Mouse (Mus musculus) mouse embryonic stem cell (cell line): ENCODE results near the gene Lama5.

Experiments used
- in situ Hi-C, 2 experiments: fragments of 300-500 bp; cut with MboI; formaldehyde crosslinking; loops; 1 replicate in 1 of 2; 3 replicates in 1 of 2; pipeline ENCODE4 v1.14.3; 2019 to 2020; ENCODE audit warnings: low sequenced_read_pairs in 2 of 2, low pct_unique_long_range_greater_than_20kb in 1 of 2, mixed read lengths in 1 of 2; ENCODE audit not compliant: unreplicated experiment in 1 of 2

Gene Lama5

DNA sequence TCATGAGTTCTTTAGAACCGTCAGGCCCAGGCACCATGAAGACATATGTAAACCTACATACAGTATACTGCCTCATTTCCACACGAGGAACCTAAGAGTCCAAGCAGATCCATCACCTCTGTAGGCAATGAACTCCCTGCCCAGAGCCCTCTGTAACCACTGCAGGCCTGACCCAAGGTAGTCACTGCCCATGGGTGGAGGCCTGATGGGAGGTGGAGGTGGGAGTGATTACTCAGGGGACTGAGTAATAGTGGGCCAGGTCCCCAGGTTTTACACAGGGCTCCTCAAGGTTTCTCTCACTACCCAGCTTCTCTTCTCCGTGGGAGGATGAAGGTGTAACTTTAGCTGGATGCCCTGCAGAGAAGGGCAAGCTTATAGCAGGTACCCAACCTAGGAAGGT is 3.5 kb upstream of the Lama5 start:
- in situ Hi-C loops = no loop called here

DNA sequence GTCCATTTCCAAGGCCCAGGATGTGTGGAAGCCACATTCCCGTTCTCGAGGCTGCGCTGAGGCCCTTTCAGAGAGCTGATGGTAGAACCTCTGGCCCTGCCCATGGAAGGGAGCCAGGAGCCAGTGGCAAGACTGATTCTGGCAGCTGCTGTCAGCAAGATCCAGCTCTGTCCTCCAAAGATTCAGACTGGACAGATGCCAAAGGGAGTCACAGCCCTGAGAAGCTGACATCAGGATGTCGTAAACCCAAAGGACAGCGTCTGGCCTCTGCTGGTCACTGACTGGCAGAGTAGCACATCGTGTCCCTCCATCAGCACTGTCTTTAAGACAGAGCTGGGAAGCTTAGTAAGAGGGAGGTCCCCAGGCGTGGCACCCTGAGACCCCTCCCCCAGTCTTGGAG is 2.9 kb upstream of the Lama5 start:
- in situ Hi-C loops = no loop called here

GRCm38 (mm10) chr2:180228060-180228458 is 2.4 kb upstream of the Lama5 start:
- in situ Hi-C loops = no loop called here

DNA sequence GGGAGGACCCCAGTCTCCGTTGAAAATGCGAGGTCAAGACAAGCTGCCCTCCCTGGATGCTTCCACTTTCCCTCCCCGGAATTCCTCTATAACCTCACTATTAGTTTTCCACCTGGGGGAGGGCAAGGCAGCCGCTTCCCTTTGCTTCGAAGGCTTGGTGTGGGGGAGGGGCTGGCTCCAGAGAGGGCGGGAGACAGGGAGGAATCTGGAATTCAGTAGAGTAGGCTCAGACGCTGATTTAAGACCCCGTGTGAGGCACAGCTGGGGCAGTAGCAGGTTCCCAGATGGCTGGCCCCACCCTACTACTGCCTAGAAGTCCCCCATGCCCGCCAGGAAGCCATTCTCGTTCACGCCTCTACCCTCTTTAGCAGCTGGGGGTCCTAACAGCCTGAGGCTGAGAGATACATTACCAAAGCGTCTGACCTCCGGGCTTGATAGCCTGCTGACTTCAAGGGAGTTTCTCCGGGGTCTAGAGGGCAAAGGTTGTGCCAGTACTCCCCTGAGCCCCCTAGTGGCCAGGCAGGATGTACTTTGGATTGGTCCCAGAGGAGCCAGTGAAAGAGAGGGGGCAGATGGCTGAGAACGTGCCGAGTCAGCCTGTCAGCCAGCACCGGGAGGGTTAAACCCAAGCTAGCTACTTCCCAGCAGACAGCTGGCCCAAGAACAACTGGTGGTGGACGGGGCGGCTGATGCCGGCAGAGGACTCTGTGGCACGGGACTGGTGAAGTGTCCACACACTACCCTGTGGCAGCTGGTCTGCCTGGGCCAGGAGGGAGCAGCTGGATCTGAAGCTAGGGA is 1.8 kb upstream of the Lama5 start:
- in situ Hi-C loops = no loop called here

- in situ Hi-C loops = no loop called here
Measured at GRCm38 (mm10) chr2:180225044-180225761, 456 bp downstream of the Lama5 start.

DNA sequence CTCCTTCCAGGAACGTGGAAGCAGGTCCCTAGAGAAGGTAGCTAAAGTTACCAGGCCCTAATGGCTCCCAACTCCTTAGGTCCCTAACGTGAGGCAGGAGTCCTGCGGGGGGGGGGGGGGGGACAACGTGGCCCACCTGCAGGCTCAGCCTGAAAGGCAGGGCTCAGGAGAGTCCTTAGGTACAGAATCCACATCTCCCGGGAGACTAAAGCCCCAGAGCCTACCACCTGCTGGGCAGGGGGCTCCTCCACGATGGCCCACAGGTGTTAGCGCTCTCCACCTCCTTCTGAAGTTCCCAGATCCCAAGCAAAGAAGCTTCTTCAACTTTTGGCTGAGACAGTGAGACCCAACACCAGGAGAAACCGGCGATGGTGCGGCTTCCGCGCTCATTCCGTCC is 1.0 kb downstream of the Lama5 start:
- in situ Hi-C loops = no loop called here

DNA sequence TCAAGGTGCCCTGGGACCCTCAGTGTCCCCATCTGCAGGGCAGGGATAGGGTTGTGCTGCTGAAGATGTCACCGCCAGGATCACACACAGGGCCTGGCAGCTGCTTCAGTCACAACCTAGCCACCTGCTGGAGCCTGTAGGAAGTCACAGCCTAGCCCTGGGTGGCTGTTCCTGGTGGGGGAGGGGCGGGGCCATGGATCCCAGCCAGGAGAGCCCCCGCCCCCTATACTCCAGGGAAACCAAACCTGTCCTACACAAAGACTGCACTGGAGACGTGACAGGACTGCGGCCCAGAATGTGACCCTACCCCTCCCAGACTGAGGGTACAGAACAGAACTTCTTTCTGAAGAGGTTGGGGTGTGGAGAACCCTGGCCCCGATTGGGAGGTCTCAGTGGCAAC is 3.4 kb downstream of the Lama5 start:
- in situ Hi-C loops = no loop called here

DNA sequence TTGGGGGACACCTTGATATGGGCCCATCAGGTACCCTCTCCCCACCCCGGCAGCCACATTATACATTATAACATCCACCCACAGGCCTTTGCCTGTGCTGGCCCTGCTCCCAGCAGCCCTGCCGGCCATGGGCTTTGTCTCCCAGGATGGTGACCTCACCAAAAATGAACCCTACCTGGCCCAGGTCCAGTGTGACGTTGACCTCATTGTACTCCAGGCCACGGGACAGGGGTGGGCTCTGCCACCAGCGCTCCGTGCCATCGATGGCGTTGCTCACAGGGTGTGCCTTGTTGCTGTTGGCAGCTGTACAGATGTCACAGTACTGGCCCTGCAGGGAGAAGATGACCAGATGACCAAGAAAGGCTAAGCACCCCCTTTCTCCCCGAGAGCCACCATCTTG is 4.6 kb downstream of the Lama5 start:
- in situ Hi-C loops = no loop called here

- in situ Hi-C loops = no loop called here
Measured at GRCm38 (mm10) chr2:180220165-180220564, 5.5 kb downstream of the Lama5 start.

DNA sequence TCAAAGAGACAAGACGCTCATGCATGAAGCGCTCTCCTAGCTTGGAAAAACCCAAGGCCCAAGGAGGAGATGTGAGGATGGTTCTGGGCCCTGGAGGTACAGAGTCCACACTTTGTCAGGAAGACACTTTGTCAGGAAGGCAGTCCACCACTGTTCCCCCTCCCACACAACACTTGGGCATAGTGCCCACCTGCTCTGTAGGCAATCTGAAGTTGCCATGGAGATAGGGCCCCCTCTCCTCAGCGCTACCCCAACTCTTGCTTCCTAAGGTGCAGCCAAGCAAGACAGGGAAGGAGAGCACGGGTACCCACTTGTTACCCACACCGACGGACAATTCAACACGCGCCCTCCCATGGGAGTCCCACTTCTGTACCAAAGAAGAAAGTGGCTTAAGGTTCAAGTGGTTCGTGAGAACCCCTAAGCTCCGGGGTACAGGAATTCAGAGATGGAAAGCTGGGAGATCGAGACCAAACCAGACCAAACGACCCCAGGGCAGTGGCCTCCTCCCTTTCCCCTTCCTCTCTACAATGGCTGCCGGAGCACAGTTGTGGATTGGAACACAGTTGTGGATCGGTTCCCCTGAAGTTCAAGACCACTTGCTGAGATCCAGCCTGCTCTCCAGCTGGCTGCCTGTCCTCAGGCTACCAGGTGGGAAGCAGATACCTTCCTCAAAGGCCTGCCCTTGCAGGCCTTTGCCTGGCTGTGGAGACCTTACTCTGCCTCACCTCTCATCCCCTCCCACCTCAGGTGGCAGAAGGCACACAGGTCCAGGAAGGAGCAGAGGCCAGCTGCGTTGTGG is 6.3 kb downstream of the Lama5 start:
- in situ Hi-C loops = no loop called here

- in situ Hi-C loops = no loop called here
Measured at GRCm38 (mm10) chr2:180218677-180219076, 7.0 kb downstream of the Lama5 start.

- in situ Hi-C loops = no loop called here
Measured at GRCm38 (mm10) chr2:180218241-180218640, 7.4 kb downstream of the Lama5 start.

GRCm38 (mm10) chr2:180217587-180217986 is 8.1 kb downstream of the Lama5 start:
- in situ Hi-C loops = no loop called here

DNA sequence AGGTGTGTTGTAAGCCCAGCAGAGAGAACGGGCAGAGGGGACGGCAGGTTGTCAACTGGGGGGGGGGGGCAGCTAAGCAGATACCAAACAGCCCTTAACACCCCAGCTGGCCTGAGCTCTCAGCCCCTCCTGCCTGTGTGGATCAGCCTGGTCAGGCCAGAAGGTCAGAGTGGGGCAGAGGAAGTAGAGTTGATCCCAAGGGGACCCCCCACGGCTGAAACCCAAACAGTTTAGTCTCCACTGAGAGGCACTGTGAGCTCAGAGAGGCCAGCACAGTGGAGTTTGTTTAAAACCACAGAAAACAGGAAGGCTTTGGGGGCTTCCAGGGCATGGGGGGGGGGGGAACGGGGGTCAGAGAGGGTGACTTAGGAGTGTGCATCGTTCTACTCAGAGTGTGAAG is 8.7 kb downstream of the Lama5 start:
- in situ Hi-C loops = no loop called here

DNA sequence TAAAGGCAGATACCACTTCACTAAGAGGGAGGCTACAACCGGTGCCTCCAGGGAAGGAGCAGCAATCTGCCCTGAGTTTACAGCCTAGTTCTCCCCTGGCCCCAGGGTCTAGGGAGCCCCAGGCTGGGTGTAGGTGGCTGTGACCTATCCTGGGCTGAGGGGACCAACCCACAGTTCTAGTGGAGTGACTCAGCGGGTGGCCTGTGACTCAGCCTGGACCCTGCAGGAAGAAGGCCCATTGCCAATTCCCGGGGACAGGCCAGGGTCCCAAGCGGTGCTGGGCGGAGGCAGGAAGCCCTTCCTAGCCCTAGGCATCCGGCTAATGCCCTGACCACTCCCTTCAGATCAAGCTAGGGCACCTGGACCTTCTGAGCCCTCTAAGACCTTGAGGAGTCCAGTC is 9.7 kb downstream of the Lama5 start:
- in situ Hi-C loops = no loop called here

DNA sequence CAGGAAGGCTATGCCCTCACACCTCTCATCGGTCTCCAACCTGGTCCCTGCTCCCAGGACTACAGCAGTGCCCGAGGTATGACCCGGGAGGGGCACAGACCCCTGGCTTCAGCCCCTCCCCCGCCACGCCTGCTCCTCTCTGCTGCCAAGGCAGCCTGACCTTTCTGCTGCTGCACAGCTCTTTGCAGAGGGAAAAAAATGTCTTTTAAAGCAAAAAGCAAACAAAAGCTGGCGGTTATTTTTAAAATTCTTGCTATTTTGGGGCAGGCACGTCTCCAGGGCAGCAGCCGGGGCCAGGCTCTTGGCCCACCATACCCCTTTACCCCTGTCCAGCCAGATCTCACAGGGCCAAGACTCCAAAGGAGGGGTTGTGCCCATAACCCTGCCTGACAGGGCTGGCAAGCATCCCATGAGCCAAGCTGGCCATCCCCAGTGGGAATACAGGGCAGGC is 10.6 kb downstream of the Lama5 start:
- in situ Hi-C loops = no loop called here

DNA sequence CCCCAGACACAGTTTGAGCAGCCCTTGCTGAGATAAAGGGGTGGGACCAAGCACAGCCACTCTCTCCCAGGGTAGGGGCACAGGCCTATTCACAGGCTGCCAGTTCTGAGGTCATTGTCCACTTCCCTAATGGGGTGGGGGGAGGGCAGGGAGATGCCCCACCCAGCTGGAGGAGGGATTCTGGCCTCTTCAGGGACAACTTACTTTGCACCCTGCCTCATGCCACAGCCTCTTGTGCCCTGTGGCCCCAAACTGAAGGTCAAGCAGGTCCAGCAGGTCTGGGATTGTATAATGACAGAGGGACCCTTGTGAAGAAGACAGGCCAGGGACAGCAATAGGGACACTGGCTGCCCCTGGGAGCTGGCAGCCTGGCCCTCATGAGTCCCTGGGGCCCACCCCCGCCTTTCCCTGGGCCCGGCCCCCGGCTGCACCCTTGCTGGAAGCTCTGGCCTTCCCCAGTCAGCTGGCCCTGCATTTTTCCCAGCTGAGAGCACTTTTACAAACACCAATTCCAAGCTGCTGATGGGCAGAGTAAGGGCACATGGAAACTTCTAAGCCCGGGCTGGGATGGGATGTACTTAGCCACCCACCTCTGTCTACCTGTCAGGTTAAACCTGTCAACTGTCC is 11.2 kb downstream of the Lama5 start:
- in situ Hi-C loops = loop anchor here (5.0 kb wide), 1 partner anchor 38 kb away; no protein-coding TSS in a partner anchor

GRCm38 (mm10) chr2:180212255-180212654 is 13.4 kb downstream of the Lama5 start:
- in situ Hi-C loops = loop anchor here (5.0 kb wide), 1 partner anchor 40 kb away; no protein-coding TSS in a partner anchor

- in situ Hi-C loops = no loop called here
Measured at GRCm38 (mm10) chr2:180208976-180209375, 16.7 kb downstream of the Lama5 start.
